Mouse (Mus musculus) layer of hippocampus, adult 9-10 months (tissue): ENCODE results near the gene Oaz2.

Source experiments
- DNase-seq: peaks from one replicate; pipeline ENCODE4 v3.0.0; 2022; ENCODE audit warnings: low spot score

Gene Oaz2

DNA sequence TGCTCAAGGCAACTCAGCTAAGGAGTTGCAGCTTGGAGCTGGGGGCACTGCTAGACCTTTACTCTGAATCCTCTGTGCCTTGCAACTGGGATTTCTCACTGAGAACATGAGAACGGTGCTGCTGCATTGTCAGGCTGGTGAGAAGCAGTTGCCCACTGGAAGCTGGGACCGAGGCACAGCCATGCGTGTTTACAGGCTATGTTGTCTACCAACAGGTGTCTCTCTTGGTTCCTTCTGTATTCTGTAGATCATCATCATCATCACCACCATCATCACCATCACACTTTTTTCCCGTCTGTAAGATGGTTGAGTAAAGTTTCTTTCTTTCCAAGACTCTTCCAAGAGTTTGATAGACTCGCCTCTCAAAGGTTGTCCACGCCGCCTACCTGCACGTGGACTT is at the start of gene Oaz2:
Gene Oaz2, plus strand, starts transcription at position 301 of the 400 bp plus-strand sequence.
- DNase-seq: no peak

DNA sequence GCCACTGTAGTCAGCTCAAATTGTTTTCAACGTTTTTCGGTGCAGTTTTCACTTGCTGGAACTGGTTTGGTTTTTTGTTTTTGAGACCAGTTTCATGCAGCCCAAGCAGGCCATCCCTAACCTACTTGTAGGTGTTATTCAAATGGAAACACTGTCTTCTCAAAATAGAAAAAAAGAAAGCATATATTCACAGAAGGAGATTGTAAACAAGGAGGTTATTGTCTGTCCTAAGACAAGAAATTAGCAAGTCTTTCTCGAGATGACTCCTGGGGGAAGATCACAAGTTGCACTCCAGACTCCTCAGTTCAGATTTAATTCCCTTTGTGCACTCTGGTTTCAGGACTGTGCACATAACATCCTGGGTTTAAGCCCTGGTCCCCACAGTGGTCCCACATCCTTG is 48.5 kb upstream of the Oaz2 start:
- DNase-seq: no peak

- DNase-seq: no peak
Measured at GRCm38 (mm10) chr9:65621196-65621595, 46.6 kb upstream of the Oaz2 start.

GRCm38 (mm10) chr9:65621666-65622065 is 46.1 kb upstream of the Oaz2 start:
- no peak for DNase-seq

DNA sequence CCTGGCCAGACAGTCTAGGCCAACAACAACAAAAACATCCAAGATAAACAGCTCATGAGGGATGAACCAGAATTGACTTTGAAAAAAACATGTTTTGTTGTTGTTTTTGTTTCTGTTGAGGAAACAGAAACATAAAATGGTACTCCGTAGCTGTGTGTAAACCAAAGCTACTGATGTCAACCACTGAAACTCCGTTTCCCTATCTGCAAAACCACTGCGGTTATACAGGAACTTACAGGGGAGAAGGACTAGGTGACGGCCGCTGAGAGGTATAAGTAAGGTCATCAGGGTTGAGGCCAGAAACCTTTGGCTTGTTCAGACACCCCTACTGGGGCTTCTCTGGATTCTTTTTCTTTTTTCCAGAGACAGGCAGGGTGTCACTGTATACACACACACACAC is 45.0 kb upstream of the Oaz2 start:
- DNase-seq: no peak

GRCm38 (mm10) chr9:65624266-65624665 is 43.5 kb upstream of the Oaz2 start:
- no peak for DNase-seq

DNA sequence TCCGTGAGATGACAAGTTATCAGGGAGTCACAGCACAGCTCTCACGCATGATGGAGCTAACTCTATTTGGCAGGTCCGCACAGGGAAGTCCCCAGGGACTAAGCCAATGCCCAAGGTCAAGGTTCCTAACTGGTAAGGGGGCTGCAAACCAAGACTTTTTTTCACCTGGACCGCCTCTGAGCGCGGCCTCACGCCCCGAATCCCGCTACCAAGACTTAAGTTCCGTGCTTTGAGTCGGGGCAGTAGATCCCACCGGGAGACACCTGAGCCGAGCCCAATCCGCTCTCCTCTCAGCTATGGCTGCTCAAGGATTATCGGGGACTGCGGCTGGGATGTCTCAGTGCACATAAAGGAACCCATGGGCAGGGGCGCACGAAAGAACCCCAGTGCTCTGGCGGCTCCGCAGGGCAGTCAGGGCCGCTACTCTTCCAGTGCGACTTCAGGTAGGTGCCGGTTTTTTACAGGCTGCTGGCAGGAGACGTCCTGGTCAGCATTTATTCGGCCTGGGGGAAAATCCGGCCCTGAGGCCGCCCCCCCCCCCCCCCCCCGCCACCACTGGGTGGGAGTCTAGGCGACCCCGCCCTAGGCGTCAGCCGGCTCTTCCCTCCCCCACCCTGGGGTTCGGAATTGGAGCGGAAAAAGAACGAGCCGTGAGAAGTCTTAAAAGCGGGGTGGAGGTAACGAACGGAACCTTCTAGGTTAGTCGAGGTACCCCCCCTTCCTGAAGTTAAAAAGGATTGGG is 38.6 kb upstream of the Oaz2 start, which contains the start of gene Rbpms2:
Gene Rbpms2, plus strand, starts transcription at position 624 of the 742 bp plus-strand sequence.
- DNase-seq: no peak

DNA sequence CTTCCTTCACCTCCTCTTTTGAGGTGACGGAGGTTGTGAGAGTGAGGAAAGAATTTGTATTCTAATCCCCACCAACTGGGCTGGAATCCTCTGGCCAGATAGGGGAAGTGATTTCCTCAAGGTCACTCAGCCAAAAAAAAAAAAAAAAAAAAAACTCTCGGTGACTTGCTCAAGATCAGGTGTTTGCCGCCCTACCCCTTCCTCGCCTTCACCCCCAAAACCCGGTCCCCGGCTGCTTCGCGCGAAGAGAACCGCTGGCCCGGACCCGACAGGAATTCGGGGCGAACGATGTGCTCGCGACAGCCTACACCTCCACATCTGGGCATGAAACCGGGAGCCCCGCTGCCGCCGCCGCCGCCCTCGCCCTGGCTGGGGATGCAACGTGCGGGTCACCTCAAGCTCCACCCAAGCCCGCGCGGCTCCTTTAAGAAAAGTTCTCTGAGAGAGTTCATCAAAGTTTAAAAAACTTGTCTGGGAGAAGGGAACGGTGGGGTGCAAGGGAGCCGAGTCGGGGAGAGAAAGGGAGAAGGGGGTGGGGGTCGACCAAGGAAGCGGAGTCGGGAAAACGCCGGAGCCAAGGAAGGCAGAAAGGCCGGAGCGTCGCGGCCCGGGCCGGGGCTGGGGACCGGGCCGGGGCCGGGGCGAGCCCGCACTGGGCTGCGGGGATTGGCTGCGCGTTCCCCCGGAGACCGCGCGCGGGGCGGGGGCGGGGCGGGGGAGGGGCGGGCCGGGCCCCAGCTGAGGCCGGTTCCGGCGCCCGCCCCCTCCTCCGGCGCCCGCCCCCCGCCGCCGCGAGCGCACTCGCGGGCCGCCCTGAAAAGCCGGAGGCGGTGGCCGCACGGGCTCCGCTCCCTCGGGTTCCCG is 37.8 kb upstream of the Oaz2 start:
- no peak for DNase-seq

- no peak for DNase-seq
Measured at GRCm38 (mm10) chr9:65630631-65631353, 37.0 kb upstream of the Oaz2 start.

DNA sequence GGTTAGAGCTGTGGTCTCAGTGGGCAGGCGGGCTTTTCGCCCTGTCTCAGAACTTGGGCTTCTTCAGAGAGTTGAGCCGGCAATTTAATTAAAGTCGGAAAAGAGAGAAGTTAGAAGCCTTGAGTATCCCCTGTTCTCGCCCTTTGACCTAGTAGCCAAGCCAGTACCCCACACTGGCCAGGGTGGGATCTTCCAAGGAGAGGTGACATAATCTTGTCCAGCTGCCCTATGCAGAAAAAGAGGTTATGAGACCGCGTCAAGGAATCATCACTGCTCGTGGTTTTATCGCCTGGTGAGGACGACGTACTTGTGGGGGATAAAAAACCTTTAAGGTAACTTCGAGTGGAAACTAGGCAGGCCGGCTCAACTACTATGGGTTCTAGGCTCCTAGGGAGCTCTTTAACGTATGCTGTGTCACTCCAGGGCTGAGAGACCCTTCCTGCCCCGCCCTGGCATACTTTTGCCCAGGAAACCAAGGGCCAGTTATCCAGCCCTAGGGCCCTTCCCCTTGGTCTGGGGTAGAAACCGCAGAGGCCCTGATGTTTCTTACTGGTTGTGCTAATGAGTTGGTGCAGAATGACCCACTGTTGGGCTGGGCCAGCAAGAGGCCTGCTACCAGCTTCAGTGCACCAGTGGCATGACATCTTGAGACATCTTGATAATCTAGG is 36.3 kb upstream of the Oaz2 start:
- no peak for DNase-seq

DNA sequence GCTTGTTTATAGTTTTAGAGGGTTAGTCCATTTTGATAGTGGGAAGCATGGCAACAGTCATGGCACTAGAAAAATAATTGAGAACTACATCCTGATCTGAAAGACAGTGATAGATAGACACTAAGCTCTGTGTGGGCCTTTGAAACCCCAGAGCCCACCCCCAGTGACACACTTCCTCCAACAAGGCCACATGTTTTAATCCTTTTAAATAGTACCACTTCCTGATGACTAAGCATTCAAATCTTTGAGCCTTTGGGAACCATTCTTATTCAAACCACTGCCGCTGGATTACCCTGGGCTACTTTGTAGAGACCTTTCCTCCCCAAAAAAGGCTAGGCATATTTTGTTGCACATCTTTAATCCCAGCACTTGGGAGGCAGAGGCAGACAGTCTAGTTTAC is 32.0 kb upstream of the Oaz2 start:
- no peak for DNase-seq

GRCm38 (mm10) chr9:65636926-65637325 is 30.9 kb upstream of the Oaz2 start:
- DNase-seq: no peak

DNA sequence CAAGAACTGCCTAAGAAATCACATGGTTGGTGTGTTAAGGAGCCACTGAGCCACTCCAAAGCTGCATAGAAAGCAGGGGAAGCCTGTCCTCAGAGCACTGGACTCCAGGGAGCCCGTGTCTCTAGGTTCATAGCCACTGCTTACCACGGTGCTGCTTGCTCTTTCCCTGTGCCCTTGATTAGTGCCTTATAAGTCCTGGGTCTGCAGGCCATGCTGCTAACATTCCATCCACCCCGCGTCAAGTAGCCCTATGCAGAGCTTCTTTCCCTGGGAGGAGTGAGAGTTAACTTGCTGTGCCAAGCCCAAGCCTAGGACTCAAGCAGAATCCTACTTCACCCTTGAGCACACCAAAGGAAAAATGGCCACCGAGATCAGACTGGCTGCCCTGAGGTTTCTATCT is 28.7 kb upstream of the Oaz2 start:
- DNase-seq: no peak

GRCm38 (mm10) chr9:65640838-65641410 is 26.9 kb upstream of the Oaz2 start:
- no peak for DNase-seq

DNA sequence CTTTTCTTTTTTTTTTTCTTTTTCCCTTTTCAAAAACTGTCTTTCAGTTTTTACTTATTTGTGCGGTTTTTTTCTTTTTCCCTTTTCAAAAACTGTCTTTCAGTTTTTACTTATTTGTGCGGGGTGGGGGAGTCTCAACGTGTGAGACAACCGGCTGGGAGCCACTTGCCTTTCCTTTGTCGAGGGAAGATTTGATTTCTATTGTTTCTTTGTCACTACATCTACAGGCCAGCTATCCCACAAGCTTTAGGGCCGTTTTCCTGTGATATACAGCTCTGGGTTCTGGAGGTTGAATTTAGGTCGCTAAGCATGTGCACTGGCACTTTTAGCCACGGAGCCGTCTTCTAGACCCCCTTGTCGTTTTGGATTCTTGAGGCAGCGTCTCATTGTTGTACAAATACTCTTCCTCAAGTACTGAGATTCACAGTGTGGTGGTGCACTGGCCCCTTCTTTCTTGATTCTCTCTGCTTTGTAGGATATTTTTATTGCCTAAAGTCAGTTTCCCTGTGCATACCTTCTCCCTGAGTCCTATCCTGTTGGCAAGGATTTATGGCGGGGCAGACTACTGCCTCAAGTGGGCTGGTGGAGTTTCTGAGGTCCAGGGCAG is 26.3 kb upstream of the Oaz2 start:
- no peak for DNase-seq

- no peak for DNase-seq
Measured at GRCm38 (mm10) chr9:65642546-65642945, 25.3 kb upstream of the Oaz2 start.

DNA sequence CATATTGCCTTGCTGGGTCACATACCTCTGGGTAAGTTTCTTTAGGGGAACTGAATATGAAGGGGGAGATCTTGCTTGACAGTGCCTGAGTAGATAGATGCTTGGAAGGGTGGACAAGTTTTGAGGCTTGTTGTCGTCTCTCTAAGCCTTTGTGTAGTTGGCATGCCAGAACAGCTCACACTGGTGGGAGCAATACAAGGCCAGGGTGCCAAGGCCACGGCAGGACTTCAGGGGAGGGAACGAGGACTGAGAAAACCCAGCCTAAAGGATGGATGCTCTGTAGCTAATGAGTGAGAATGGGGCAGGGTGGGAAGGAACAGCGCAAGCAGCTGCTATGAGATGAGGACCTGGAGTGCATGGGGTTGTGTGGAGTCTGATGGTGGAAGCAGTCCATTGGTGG is 22.8 kb upstream of the Oaz2 start:
- no peak for DNase-seq

DNA sequence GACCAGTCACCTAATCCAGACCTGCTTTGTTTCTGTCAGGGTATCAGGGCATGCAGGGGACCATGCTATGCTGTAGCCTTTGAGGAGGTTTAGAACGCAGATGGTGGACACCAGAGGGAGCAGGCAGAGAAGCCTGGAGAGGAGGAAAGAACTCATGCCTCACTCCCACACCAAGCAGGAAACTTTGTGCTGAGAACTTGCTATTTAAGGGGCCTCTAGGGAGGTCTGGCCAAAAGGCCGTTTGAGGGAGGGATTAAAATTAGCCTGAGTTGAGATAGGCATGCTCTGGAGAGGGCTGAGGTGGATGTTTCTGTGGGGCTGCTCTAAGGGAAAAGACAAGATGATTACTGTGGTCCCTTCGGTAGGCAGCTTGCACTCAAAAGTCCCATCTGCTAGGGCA is 21.8 kb upstream of the Oaz2 start:
- no peak for DNase-seq

- no peak for DNase-seq
Measured at GRCm38 (mm10) chr9:65646782-65647181, 21.0 kb upstream of the Oaz2 start.

- no peak for DNase-seq
Measured at GRCm38 (mm10) chr9:65648730-65649129, 19.1 kb upstream of the Oaz2 start.

DNA sequence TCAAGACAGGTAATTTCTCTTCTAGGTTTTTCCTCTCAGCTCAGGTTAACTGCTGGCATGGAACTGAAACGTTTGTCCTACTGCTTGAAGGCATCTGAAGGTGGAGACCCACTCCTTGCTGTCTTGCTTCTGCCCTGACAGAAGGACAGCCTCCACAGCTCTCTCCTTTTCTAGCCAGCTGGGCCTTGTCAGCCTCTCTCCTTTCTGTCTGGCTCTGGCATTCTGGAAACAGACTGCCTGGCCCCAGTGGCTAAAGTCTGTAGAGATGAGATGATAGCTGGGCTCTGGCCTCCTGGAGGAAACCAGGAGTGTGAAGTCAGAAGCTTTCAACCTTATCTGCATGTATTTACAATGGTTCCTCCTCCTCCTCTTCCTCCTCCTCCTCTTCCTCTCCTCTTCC is 17.8 kb upstream of the Oaz2 start:
- DNase-seq: no peak
